Mouse (Mus musculus) lung, adult 2 months (tissue): ENCODE results near the gene Tmem266.

Source experiments
- CTCF ChIP-seq: fragments of 200-500 bp; IDR thresholded peaks from 2 replicates; pipeline ENCODE4 v1.5.1; 2011; ENCODE audit warnings: mild to moderate bottlenecking, low read length, control low read depth; ENCODE audit not compliant: insufficient read depth
- POLR2A ChIP-seq: fragments of 200-500 bp; IDR thresholded peaks from 2 replicates; pipeline ENCODE4 v1.6.1; 2011; ENCODE audit warnings: low read depth, mild to moderate bottlenecking, control low read depth, low read length, borderline replicate concordance; ENCODE audit errors: extremely low read depth

DNA sequence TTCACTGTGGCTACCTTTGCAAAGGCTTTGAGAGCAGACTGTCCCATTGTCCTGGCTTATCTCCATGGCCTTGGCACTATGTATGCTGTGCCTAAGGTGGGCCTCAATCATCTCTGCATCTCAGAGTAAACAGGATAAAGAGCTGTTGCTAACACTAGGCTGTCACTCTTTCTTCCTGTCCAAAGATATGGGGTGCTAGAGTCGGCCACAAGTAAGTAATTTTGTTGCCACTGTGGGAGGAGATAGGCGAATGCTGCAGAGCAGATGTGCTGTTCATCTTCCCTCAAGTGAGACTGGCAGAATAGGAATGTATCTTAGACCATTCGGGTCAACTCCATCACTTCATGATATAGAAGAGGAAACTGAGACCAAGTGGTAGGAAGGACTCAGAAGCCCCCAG is 28.0 kb downstream of the Tmem266 start:
- no peak for TF ChIP-seq CTCF
- no peak for TF ChIP-seq POLR2A
